Mouse (Mus musculus): Measurements from ENCODE around the gene Rps8.
A peak's percentile ranks its signal among the peaks of the same experiment; 100 is the strongest.

Gene Rps8

DNA sequence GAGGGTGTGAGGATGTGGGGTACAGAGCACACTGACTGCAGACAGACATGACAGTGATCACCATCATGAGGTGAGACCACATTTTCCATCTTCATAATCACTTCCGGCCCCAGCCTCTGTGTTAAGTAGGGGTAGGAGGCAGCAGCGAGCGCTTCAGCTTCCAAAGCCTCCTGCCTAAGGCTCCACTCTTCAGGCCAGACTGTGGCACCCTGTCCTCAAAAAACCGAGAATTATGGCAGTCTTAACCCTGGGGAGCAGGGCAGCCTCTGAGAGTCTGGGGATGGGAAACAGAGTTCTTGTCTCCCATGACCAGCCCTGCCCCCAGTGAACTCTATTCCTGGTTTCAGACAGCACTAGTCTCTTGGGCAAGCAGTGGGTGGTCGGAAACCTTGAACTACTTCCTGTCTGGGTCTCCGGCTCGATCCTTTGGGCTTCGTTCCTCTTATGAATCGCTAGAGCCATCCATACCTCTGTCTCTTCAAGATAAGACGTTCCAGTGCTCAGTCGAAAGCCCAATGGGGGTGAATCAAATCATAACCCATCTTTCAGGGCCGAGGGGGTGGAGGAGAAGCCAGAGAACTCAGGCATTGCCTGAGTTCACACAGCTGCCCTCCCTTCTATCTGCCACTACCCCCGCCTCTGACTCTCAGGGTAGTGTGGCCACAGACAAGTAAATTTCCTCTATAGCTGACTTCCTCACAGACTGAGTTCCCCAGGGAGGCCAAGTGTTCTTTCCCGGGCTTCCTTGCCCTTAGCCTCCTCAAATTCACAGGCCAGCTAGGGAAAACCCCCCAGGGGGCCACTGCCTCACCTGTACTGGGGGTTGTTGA lies 31.3 kb downstream of the Rps8 start:
- peak; percentile 27 to 49 for DNase-seq

DNA sequence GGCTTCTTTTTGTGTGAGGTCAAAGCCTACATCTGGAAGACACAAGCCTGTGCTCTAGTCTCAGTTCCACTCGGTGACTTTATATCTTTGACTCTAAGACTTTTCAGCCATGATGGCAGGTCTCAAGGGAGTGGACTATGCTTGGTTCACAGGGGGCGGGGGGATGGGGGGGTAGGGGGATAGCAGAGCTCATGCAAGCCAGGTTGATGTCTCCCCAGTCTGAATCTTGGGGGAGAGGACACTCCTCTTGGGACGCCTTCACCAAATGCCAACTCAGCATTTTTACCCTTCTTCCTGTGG lies 31.9 kb downstream of the Rps8 start:
- DNase-seq = no peak

DNA sequence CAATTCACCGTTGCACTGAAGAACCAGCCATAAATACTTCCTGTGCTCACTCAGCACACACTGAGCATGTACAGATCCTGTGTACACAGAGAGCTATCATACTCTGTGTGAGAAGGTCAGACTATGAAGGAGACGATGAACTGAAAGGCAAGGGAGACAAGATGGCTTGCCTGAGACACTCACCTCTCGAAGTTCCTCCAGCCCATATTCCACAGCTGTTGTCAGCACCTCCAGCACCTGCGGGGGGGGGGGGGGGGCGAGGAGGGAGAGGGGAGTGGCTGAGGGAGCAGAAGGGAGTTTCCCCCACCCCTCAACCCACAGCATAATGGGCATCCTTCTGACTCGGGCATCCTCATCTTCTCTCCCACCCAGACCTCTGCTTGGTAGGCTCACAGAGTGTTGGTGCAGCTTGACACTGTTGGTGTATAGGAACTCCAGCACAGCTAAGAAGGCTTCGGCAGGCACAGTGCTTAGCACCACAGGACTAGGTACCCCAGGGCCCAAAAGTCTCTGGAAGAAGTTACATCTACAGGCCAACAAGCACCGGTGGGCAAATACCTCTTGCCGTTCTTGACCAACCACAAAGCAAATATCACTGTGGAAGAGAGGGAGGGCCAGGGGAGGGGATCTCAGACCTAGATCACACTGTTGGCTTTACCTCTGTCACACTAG lies 32.4 kb downstream of the Rps8 start:
- DNase-seq = no peak

DNA sequence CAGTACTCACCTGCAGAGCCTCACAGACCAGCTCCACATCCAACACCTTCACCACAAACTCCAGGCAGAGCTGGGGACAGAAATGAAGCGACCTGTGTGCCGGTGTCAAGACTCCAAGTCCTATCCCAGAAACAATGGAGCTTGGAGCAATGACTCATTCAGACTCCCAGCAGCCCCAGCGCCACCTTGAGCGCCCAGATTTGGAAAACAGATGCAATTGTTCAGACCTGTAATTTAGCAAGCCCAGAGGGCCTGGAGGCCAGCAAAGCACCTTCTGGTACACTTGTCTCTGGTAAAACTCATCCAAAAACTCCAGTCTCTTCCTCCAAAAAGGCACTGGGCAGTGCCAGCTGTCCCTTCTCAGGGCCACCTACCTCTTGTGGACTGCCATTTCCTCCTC lies 33.8 kb downstream of the Rps8 start:
- no peak for DNase-seq

DNA sequence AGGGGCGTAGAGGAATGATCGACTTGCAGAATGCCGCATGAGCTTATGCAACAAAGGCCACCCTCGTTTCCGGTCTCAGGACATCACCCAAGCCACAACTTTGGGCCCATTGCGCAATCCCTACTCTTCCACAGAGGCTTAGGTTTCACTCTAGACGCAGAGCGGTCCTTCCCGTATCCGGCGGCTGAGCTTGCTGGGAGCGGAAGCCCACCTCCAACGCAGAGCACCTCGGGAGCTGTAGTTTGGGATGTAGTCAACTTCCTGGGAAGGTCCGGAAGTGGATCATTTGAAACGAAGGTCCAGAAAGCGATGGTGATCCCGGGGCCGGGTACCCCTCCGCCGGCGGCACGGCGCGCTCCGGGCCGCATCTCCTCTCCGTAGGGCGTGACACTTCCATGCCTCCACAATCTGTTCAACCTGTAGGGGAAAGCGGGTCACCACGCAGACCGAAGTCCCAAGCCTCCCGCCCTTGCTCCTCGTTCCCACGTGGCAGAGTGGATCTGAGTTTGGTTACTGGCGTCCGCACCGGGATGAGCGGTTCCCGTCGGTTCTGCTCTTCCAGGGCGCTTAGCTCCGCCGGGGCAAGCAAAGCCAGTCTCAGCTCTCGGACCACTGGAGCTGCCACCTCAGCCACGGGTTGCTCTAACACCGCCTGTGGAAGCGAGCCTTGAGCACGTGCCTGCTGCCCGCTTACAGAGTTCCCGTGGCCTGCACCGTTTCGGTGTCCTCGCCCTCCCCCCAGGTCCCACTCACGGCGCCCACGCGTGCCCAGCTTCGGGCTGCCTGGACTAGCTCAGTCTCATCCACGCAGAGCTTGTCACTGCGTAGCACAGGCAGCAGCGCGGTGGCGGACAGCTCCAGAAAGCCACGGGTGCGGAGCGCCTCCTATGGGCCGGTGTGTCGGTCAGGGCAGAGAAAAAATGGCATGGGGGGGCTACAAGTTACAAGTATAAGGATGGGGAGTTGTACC lies 35.3 kb downstream of the Rps8 start:
- peak; percentile 92 to 94 for DNase-seq

DNA sequence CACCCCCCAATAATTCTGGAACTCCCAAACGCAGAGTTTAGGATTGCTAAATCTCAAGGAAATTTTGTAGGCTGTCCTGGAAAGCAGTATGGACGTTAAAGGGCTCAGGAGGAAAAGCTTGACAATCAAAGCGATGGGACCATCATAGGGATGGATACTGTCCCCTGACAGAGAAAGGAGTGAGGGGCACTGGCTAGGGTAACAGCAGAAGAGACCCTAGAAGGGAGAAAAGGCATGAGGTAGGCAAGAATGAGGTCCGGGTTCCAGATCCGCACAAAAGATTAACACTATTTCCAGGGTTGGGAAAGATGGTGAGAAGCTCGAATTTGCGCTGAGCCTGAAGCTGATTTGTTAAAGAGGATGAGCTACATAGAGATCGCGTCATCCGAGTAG lies 36.0 kb downstream of the Rps8 start:
- DNase-seq = no peak

DNA sequence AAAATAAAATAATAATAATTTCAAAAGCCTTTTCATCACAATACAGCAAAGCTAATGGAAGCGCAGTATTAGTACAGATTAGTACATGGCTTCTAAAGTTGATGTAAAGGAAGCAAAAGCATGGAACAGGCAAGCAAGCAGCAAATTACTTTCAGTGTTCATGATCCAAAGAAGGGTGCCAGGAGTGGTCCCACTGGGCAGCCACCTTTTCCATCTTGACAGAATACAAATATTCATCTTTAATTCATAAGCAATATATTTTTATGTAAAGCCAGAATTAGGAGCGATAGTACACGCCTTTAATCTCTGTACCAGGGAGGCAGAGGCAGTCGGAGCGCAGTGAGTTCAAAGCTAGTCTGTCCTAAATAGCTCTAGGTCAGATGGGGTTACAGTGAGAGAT lies 36.4 kb downstream of the Rps8 start:
- DNase-seq = peak in 1 of 2 experiments; percentile 32

DNA sequence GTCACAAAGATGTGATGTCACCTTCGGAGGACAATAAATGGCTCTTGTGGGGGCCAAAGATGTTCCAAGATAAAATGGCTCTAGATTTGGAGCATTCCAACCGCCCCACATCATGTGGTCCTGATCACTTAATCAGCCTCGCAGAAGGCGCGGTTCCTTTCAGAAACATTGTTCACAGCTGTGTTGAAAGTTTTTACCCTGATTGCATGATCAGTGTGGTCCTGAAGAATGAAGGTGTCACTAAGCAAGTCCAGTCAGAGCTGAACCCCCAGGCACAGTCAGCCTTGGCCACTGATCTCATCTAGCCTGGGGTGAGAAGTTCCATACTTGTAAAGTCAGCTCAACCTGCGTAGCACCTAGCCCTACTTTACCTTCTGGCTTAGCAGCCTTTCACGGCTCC lies 38.1 kb downstream of the Rps8 start:
- DNase-seq = no peak

DNA sequence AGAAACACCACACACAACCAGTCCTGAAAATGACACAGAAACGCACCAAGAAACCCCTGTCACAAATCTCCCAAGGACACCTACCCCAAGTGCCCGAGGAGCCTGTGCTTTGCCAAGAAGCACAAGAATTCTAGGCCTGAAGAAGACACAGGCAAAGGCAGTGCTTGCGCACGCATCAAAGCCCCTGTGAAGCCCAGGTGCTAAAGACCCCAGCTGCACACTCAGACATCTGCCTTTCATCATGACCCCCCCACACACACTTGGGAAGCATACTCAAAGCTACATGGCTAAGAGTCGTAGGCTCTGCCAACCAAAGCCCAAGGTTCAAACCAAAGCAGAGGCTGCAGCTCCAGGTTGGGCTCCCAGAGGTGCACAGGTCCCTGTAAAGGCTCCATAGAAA lies 40.5 kb downstream of the Rps8 start:
- DNase-seq = peak in 1 of 2 experiments; percentile 1

DNA sequence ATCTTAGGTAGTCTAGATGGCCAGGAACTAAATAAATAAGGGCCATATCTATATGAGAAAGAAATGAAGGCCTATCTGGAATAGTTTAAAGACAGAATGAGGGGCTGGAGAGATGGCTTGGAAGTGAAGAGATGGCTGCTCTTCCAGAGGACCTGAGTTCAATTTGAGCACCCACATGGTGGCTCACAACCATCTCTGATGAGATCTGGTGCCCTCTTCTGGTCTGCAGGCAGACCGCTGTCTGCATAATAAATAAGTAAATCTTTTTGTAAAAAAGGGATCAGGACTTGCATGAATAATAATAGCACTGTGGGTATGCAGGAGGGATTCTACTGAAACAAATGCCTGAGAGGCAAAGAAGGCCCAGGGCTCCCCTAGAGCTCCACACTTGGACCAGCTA lies 42.8 kb downstream of the Rps8 start:
- no peak for DNase-seq

DNA sequence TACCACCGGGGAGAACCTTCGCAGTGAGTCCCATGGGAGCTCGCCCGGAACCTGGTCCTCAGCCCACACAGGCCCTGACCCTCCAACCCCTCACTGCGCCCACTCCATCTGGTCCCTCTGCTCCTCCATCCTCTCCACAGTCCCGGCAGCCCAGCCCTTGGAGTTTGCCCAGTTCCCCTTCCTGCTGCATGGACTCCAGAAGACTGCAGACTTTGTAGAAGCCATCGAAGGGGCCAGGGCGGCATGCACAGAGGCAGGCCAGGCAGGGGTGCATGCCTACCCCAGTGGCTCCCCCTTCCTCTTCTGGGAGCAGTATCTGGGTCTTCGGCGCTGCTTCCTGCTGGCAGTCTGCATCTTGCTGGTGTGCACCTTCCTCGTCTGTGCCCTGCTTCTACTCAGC lies 45.1 kb downstream of the Rps8 start:
- no peak for DNase-seq

DNA sequence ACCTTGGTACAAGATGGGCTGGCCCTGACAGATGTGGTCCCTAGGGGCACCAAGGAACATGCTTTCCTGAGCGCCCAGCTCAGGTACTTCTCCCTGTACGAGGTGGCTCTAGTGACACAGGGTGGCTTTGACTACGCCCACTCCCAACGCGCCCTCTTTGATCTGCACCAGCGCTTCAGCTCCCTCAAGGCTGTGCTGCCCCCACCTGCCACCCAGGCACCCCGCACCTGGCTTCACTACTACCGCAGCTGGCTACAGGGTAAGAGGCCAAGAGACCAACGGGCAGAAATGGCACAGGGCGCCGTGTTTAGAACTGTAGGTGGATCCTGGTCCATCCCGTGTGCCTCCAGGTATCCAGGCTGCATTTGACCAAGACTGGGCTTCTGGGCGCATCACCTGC lies 45.8 kb downstream of the Rps8 start:
- no peak for DNase-seq

DNA sequence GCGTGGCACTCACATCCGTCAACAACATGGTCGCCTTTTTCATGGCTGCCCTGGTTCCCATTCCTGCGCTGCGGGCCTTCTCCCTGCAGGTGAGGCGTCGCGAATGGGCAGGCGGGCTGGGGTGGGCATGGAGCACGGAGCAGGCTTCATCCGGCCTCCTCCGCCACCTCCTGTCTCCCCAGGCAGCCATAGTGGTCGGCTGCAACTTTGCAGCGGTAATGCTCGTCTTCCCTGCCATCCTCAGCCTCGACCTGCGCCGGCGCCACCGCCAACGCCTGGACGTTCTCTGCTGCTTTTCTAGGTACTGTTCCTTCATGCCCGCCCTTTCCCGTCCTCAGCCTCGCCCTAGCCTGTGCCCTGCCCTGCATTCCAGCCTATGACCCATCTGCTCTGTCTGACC lies 46.7 kb downstream of the Rps8 start:
- DNase-seq = no peak

DNA sequence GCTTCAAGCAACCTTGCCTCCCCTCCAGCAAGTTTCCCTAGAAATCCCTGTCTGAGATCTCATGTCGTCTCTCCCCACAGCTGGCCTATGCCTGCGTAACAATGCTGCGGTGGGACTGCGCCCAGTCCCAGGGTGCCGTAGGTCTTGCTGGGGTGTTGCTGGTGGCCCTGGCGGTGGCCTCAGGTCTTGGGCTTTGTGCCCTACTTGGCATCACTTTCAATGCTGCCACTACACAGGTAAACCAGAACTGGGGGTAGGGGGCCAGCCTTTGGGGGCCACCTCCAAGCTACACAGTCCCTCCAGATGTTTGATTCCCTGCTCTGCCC lies 47.6 kb downstream of the Rps8 start:
- DNase-seq = no peak

DNA sequence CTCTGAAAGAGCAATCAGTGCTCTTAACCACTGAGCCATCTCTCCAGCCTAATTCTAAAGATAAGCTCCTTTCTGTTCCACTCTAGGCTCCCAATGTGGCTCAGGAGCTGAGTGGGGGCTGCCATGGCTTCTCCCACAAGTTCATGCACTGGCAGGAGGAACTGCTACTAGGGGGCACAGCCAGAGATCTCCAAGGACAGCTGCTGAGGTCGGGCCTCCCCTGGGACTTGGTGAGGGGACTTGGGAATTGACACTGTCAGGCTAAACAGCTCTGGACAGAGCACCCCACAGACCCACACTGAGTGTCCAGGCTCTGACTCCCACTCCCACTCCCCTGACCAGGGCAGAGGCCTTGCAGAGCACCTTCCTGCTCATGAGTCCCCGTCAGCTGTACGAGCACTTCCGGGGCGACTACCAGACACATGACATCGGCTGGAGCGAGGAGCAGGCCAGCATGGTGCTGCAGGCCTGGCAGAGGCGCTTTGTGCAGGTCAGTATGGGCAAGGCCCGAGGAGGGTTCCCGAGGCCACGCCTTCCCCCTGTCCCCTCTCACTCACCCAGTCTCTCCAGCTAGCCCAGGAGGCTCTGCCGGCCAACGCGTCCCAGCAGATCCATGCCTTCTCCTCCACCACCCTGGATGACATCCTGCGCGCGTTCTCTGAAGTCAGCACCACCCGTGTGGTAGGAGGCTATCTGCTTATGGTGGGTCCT lies 48.1 kb downstream of the Rps8 start:
- DNase-seq = no peak

DNA sequence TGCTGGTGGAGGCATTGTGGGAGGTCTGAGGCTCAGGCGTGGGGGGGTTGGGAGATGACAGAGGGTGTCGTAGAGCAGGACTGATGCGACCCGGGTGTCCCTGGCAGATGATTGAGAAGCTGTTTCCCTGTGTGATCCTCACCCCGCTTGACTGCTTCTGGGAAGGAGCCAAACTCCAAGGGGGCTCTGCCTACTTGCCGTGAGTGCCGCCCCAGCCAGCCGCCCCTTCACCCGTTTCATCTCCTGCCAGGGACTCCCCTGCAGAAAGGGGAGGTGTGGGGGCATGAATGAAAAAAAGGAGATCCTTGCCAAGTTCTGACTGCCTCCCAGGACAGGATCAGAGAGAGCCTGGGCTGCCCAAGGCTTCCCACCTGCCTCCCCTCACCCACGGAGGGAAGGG lies 50.9 kb downstream of the Rps8 start:
- peak in 1 of 2 experiments; percentile 45 for DNase-seq

DNA sequence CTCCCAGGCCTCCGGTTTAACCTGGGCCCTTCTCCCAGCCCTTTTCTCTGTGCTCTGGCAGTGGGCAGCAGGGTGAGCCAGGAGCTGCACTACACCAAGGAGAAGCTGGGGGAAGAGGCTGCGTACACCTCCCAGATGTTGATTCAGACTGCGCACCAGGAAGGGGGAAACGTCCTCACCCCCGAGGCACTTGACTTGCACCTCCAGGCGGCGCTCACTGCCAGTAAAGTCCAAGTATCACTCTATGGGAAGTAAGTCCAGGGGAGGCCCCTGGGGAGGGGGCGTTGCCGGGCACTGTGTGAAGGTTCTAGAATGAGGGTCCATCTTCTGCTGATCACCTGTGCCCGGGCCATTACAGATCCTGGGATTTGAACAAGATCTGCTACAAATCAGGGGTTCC lies 51.4 kb downstream of the Rps8 start:
- no peak for DNase-seq

Measured in cerebellum, postnatal 10 days (tissue).